Mouse (Mus musculus): ENCODE measurements around the gene Gm3486.
"Not testable (repeated sequence)": the region's sequence is repeated elsewhere in the genome, so short reads cannot be mapped to it uniquely, and the experiment has no call there.

The Gm3486 gene

DNA sequence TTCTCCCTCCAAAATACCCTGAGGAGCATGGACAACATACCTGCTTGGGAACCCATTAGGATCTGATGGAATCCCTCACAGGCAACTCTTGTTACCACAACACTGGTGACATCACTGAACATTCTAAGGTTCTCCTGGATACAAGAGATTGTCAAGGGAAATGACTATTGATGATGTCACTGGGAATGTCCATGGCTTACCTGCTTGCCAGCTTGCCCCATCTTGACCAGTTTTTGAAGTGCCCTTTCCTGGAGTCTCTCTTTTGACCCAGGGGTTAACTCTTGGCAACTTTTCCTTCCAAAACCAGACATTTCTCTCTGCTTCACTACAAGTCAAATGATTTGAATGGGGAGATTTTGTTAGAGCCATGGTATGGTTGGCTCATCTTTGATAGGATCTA, at the start of gene Gm3486:
Gm3486 (minus strand) TSS at position 101 of the 400 bp plus-strand sequence.
- DNase-seq (ENCODE audit: low spot score) = not testable (repeated sequence)

DNA sequence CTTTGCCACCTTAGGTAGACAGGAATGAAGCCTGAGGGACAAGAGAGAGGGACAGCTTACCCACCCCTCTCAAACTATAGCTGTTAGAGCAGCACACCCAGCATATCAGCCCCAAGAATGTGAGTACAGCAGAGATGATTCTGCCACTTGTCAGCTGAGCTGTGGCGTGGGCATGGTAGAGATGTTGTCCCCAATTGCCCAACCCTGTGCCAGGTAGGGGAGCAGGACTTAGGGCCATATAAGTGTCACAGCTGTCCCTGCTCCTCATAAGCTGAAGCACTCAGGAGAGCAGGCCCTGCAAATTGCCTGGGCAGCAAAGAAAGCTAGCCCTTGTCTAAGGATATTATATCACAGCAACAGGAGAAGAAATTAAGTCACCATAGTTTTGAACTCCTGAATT, 35.4 kb upstream of the Gm3486 start:
- not testable (repeated sequence) for DNase-seq (ENCODE audit: low spot score)

GRCm38 (mm10) chr14:41520683-41521082, 31.4 kb upstream of the Gm3486 start:
- not testable (repeated sequence) for DNase-seq (ENCODE audit: low spot score)

DNA sequence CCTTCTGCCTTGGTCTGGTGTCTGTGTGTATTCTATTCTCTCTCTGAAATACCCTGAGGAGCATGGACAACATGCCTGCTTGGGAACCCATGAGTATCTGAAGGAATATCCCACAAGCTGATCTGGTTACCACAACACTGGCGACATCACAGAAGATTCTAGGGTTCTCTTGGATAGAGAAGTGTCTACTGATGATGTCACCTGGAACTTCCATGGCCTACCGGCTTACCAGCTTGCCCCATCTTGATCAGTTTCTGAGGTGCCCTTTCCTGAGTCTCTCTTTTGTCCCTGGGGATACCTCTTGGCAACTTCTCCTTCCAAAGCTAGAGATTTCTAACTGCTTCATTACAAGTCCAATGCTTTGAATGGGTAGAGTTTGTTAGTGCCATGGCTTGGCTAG, 35.9 kb downstream of the Gm3486 start, which contains the start of gene Gm7954:
Gm7954 (minus strand) TSS at position 101 of the 400 bp plus-strand sequence.
- DNase-seq (ENCODE audit: low spot score) = not testable (repeated sequence)

Data from MN1 (cell line).